Mouse (Mus musculus) neural tube, embryonic 10.5 days (tissue): ENCODE measurements at regions not wholly inside any gene's neighbourhood (a gene's known extent, or its start where the extent isn't known, plus 50 kb on each side); places are given as distances from the start of the nearest gene placed in this dataset.
A peak's percentile ranks its signal among the peaks of the same experiment; 100 is the strongest.

Experiments
- DNase-seq: peaks from one replicate; pipeline ENCODE4 v3.0.0-alpha.2; 2017; ENCODE audit warnings: low spot score; ENCODE audit errors: extremely low spot score

- no peak for DNase-seq
Observed at GRCm38 (mm10) chr6:133170548-133170947, 65.8 kb downstream of the Smim10l1 start.

DNA sequence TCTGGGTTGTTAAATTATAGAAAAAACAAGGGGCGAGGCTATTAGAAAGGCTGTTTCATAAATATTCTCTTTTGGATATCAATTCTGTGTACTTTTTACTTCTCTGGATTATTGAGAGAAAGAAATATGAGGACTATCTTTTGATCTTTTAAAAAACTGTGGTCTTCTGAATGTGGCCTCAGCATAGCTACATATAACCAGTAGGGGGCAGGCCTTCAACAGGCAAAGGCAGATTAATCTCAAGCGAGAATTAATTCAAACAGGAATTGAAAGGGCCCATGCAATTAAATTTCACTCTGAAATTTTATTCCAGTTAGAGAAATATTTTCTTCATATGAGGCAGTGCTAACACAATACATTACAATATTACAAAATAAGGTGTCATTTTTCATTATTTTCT lies 66.6 kb downstream of the Smim10l1 start:
- no peak for DNase-seq

- peak; percentile 53 for DNase-seq
Observed at GRCm38 (mm10) chr6:133206173-133206572, 85.8 kb upstream of the 5530400C23Rik start.
